Mouse (Mus musculus) spleen, adult 2 months (tissue): ENCODE results near the gene Poc5.

ENCODE experiments used
- CTCF ChIP-seq: fragments of 200-500 bp; IDR thresholded peaks from 2 replicates; pipeline ENCODE4 v1.5.1; 2011; ENCODE audit warnings: mild to moderate bottlenecking, inconsistent platforms; ENCODE audit not compliant: insufficient read depth, insufficient read length, insufficient replicate concordance; ENCODE audit errors: extremely low read depth
- POLR2A ChIP-seq: fragments of 200-500 bp; IDR thresholded peaks from 2 replicates; pipeline ENCODE4 v1.6.1; 2011; ENCODE audit warnings: low read depth, low read length, inconsistent platforms

DNA sequence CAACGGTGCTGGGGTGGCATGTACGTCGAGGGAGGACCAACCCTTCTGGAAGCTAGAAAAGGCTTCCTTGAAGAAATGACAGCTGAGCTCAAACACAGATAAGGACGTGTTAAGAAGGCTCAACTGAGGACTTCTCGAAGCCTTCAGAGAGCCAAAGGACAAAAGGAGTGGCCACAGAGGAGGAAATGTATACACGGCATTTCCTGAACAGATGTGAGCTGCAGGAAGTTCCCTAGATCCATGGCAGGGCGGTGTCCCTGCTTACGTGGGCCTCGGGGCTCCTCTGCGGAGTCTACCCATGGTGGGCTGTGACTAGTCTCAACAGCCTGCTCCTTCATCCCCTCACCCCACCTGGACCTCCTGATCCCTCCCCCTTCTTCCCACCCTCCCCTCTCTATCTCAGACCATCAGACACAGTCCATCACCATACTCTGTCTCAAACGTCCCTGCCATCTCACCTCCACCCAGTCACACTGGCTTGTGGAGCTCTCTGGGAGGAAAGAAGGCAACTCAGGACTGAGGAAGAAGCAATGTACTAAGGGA, 45.6 kb downstream of the Poc5 start:
- TF ChIP-seq POLR2A (no peak), CTCF (no peak)
